11 mouse cellular contexts compared by ENCODE assay signal in the genomic region with DNA sequence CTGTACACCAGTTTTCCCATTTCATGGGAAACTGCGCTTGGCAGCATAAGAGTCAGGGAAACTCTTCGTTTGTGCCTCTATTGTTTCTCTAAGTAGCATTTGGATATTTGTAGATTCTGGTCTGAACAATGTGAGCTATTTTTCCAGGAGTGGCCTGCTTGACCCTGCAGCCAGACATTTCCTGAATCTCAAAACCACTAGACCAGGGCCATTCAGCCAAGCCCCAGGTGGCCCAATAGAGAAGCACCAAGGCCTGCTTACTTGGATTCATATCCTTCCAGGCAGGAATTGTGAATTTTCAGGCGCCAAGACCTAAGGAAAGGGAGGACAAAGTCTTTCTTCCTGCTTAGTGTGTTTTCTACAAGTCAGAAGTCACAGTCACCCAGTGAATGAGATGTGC.
DNase-seq lines count a peak whose midpoint lies in the region; ATAC-seq and TF ChIP-seq lines count a peak whose summit lies in the region.
"Had no signal": no experiment of that assay in that cellular context is flagged by ENCODE, and none has a peak within 500 bp of the region (broad histone marks: within the 10 kb centered on the region; RNA-seq: fewer than 3 reads in every experiment).

No protein-coding gene starts in this region.

- no peak overlapping the region for H3K9ac ChIP-seq in kidney, embryonic 14.5 days (ENCODE audit: low read depth, low read length)
- H3K9ac ChIP-seq in embryonic facial prominence, embryonic 11.5 days (replicated peaks; ENCODE audit: low read length), result no peak overlapping the region
- no peak overlapping the region for H3K9ac ChIP-seq in heart, embryonic 16.5 days (ENCODE audit: low read length)
- no peak overlapping the region for H3K9ac ChIP-seq in midbrain, postnatal 0 days (replicated peaks; ENCODE audit: low read length, poor library complexity, severe bottlenecking)

- WGBS in kidney, embryonic 14.5 days, result 77% methylated on average over 3 of the region's 3 CpGs
- WGBS in embryonic facial prominence, embryonic 11.5 days, result 61% methylated on average over 3 of the region's 3 CpGs
- WGBS in heart, embryonic 16.5 days, result 55% methylated on average over 3 of the region's 3 CpGs
- 61% methylated on average over 3 of the region's 3 CpGs for WGBS in midbrain, postnatal 0 days

- no peaks in the 10 kb centered on the region for H3K4me1 ChIP-seq in kidney, embryonic 14.5 days (ENCODE audit: control insufficient read depth, insufficient read depth, low read length)
- no peaks in the 10 kb centered on the region for H3K4me1 ChIP-seq in embryonic facial prominence, embryonic 11.5 days (ENCODE audit: control insufficient read depth, insufficient read depth, low read length)
- no peaks in the 10 kb centered on the region for H3K4me1 ChIP-seq in heart, embryonic 16.5 days (ENCODE audit: control insufficient read depth, insufficient read depth, low read length)
- H3K4me1 ChIP-seq in midbrain, postnatal 0 days (ENCODE audit: insufficient read depth, low read length), result no peaks in the 10 kb centered on the region

- H3K4me3 ChIP-seq in kidney, embryonic 14.5 days (ENCODE audit: low read length), result no peak overlapping the region
- H3K4me3 ChIP-seq in embryonic facial prominence, embryonic 11.5 days (ENCODE audit: low read depth, low read length), result no peak overlapping the region
- no peak overlapping the region for H3K4me3 ChIP-seq in heart, embryonic 16.5 days (ENCODE audit: low read length)
- H3K4me3 ChIP-seq in midbrain, postnatal 0 days (ENCODE audit: low read depth, low read length), result no peak overlapping the region
- H3K4me3 ChIP-seq: forebrain, embryonic 10.5 days had no signal

- H3K27ac ChIP-seq in kidney, embryonic 14.5 days (ENCODE audit: low read depth, low read length), result no peak overlapping the region
- no peak overlapping the region for H3K27ac ChIP-seq in embryonic facial prominence, embryonic 11.5 days (replicated peaks; ENCODE audit: low read depth, low read length)
- no peak overlapping the region; the same call in 1 of the 2 replicates for H3K27ac ChIP-seq in heart, embryonic 16.5 days (ENCODE audit: low read length)
- no peak overlapping the region for H3K27ac ChIP-seq in midbrain, postnatal 0 days (ENCODE audit: low read depth, low read length)
- H3K27ac ChIP-seq: forebrain, embryonic 10.5 days had no signal

- no peaks in the 10 kb centered on the region for H3K27me3 ChIP-seq in kidney, embryonic 14.5 days (ENCODE audit: control insufficient read depth, insufficient read depth, low read length)
- no peaks in the 10 kb centered on the region for H3K27me3 ChIP-seq in embryonic facial prominence, embryonic 11.5 days (ENCODE audit: control insufficient read depth, insufficient read depth, low read length)
- no peaks in the 10 kb centered on the region for H3K27me3 ChIP-seq in heart, embryonic 16.5 days (ENCODE audit: control insufficient read depth, insufficient read depth, low read length)
- H3K27me3 ChIP-seq in midbrain, postnatal 0 days (ENCODE audit: insufficient read depth, low read length), result no peaks in the 10 kb centered on the region

- DNase-seq in kidney, adult 11 months, result peak; percentile 23
- peak; percentile 1 for DNase-seq in embryonic facial prominence, embryonic 11.5 days (ENCODE audit: low spot score)
- peak; percentile 14 to 42 for DNase-seq in kidney, postnatal 36 days
- DNase-seq in cerebellum, adult 11 months, result no peak
- DNase-seq in midbrain, postnatal 0 days (ENCODE audit: low spot score), result no peak
- DNase-seq in cerebellum, postnatal 36 days, result no peak
- DNase-seq: left cerebral cortex, postnatal 4 days; retina, postnatal 1 day had no signal

- no peak for TF ChIP-seq CTCF in midbrain, postnatal 0 days (IDR thresholded peaks at IDR 0.05)

- H3K9me3 ChIP-seq in kidney, embryonic 14.5 days (ENCODE audit: control insufficient read depth, low read length), result no peaks in the 10 kb centered on the region
- H3K9me3 ChIP-seq in embryonic facial prominence, embryonic 11.5 days (replicated peaks; ENCODE audit: control insufficient read depth, low read length), result no peaks in the 10 kb centered on the region
- no peaks in the 10 kb centered on the region for H3K9me3 ChIP-seq in heart, embryonic 16.5 days (replicated peaks; ENCODE audit: control insufficient read depth, low read length)
- H3K9me3 ChIP-seq in midbrain, postnatal 0 days (ENCODE audit: low read length), result no peaks in the 10 kb centered on the region
- H3K9me3 ChIP-seq: forebrain, embryonic 10.5 days had no signal

- ATAC-seq in kidney, embryonic 14.5 days (ENCODE audit: low FRiP score, low TSS enrichment), result no peak
- no peak for ATAC-seq in embryonic facial prominence, embryonic 11.5 days (replicated peaks; ENCODE audit: insufficient number of reproducible peaks, low FRiP score, low TSS enrichment, low read depth)
- peak; percentile 55 for ATAC-seq in heart, embryonic 16.5 days (replicated peaks; ENCODE audit: extremely low read depth, insufficient read depth, low FRiP score)
- no peak for ATAC-seq in midbrain, postnatal 0 days (ENCODE audit: low FRiP score)

- H3K36me3 ChIP-seq in kidney, embryonic 14.5 days (ENCODE audit: control insufficient read depth, insufficient read depth, low read length), result no peaks in the 10 kb centered on the region
- H3K36me3 ChIP-seq in embryonic facial prominence, embryonic 11.5 days (replicated peaks; ENCODE audit: control insufficient read depth, insufficient read depth, low read depth, low read length), result no peaks in the 10 kb centered on the region
- no peaks in the 10 kb centered on the region for H3K36me3 ChIP-seq in heart, embryonic 16.5 days (ENCODE audit: control insufficient read depth, insufficient read depth)
- H3K36me3 ChIP-seq in midbrain, postnatal 0 days (ENCODE audit: insufficient read depth, low read length), result no peaks in the 10 kb centered on the region
- H3K36me3 ChIP-seq: forebrain, embryonic 10.5 days had no signal

- no peak overlapping the region for H3K4me2 ChIP-seq in kidney, embryonic 14.5 days (replicated peaks; ENCODE audit: low read depth, low read length)
- no peak overlapping the region for H3K4me2 ChIP-seq in embryonic facial prominence, embryonic 11.5 days (ENCODE audit: low read depth, low read length)
- no peak overlapping the region for H3K4me2 ChIP-seq in heart, embryonic 16.5 days (ENCODE audit: low read depth, low read length)
- no peak overlapping the region for H3K4me2 ChIP-seq in midbrain, postnatal 0 days (ENCODE audit: low read depth, low read length, poor library complexity, severe bottlenecking)

Comparison
In these comparisons a context has a peak if more than half of its experiments do, and no peak if none do; other contexts are left out.
1. DNase-seq: peak in kidney, adult 11 months (single experiment), embryonic facial prominence, embryonic 11.5 days (single experiment) and kidney, postnatal 36 days (2 of 2); none in cerebellum, adult 11 months (single experiment), midbrain, postnatal 0 days (single experiment) and cerebellum, postnatal 36 days (0 of 2).